Mouse (Mus musculus) hindbrain, postnatal 0 days (tissue): ENCODE results near the gene BC030867. TPM values are rescaled to one million over a fixed set of nuclear protein-coding genes. Genes with fewer than 3 reads are reported as not detected.

ENCODE experiments used
- ATAC-seq: fragments of 200-750 bp; cut with Nextera tagmentation; 2 replicates; pipeline ENCODE4 v1.8.0; 2017; ENCODE audit warnings: mild to moderate bottlenecking, moderate TSS enrichment, moderate library complexity
- DNase-seq: peaks from one replicate; pipeline ENCODE4 v3.0.0-alpha.2; 2015; ENCODE audit warnings: low spot score
- H3K27ac ChIP-seq: fragments of 300-500 bp; sonication (generic); 2 replicates; pipeline ENCODE4 v1.5.1; 2014; ENCODE audit warnings: mild to moderate bottlenecking
- H3K27me3 ChIP-seq: fragments of 300-500 bp; sonication (generic); 2 replicates; pipeline ENCODE4 v1.6.1; 2014; ENCODE audit warnings: low read length, mixed read lengths; ENCODE audit not compliant: insufficient read depth
- H3K36me3 ChIP-seq: fragments of 300-500 bp; sonication (generic); 2 replicates; pipeline ENCODE4 v1.6.1; 2014; ENCODE audit warnings: low read length, mixed read lengths; ENCODE audit not compliant: insufficient read depth
- H3K4me1 ChIP-seq: fragments of 300-500 bp; sonication (generic); 2 replicates; pipeline ENCODE4 v1.6.1; 2014; ENCODE audit warnings: antibody characterized with exemption, low read length, mixed read lengths; ENCODE audit not compliant: insufficient read depth
- H3K4me2 ChIP-seq: fragments of 300-500 bp; sonication (generic); 2 replicates; pipeline ENCODE4 v1.6.1; 2014; ENCODE audit warnings: low read depth, mild to moderate bottlenecking, low read length, moderate library complexity, mixed read lengths
- H3K4me3 ChIP-seq: fragments of 300-500 bp; sonication (generic); 2 replicates; pipeline ENCODE4 v1.5.1; 2014; ENCODE audit warnings: low read length
- H3K9ac ChIP-seq: fragments of 300-500 bp; sonication (generic); replicated peaks from 2 replicates; pipeline ENCODE4 v1.6.1; 2014; ENCODE audit warnings: mild to moderate bottlenecking, low read length, moderate library complexity, mixed read lengths
- H3K9me3 ChIP-seq: fragments of 300-500 bp; sonication (generic); 2 replicates; pipeline ENCODE4 v1.6.1; 2016; ENCODE audit warnings: low read length, mixed read lengths
- CTCF ChIP-seq: IDR thresholded peaks from 2 replicates; pipeline ENCODE4 v1.5.1; 2016; ENCODE audit warnings: antibody characterized with exemption, control low read depth, low read depth
- WGBS: fragments of 180-500 bp; shearing (Covaris S2); extraction: QIAGEN DNeasy Blood & Tissue Kit; methylation state at CpG from one replicate; pipeline ENCODE4 v1.1.7; 2014; 5-methylcytosine and 5-hydroxymethylcytosine counted together
- microRNA-seq, 2 experiments: library from miRNA; unstranded; fragments of <30 nt; microRNA quantifications; one replicate each; pipeline ENCODE4; 2016
- polyA plus RNA-seq: library from polyadenylated mRNA; unstranded; fragments of >200 nt; fragmentation: Nextera tagmentation; extraction: Ambion mirVana; gene quantifications from 2 replicates; pipeline ENCODE4 v1.2.1, GENCODE M21; 2015
- total RNA-seq: library from RNA; depleted of rRNA; stranded (reverse); fragments of >200 nt; gene quantifications from 2 replicates; pipeline ENCODE4 v1.2.3, GENCODE M21; 2014; rRNA removed

BC030867 gene
- total and polyA plus RNA-seq, 2 experiments from 2014 or later: 2.3 to 2.4 TPM

GRCm38 (mm10) chr11:102309821-102310617 lies 61.3 kb downstream of the BC030867 start:
- 92% methylated on average over 22 of the region's 22 CpGs for WGBS
- Histone ChIP-seq H3K36me3 (peaks cover 49% of the 10 kb centered on the region), H3K4me3 (no peak overlapping the region), H3K9ac (no peak overlapping the region), H3K4me2 (no peak overlapping the region), H3K4me1 (no peaks in the 10 kb centered on the region), H3K9me3 (no peaks in the 10 kb centered on the region), H3K27me3 (no peaks in the 10 kb centered on the region), H3K27ac (peak overlapping the region; percentile 16; the same call in 1 of the 2 replicates)
- ATAC-seq (peak; percentile 2; the same call in 1 of the 2 replicates), DNase-seq (no peak)
- TF ChIP-seq CTCF: no peak

GRCm38 (mm10) chr11:102310768-102311695 lies 62.4 kb downstream of the BC030867 start:
- Histone ChIP-seq H3K36me3 (peaks cover 47% of the 10 kb centered on the region), H3K9me3 (no peaks in the 10 kb centered on the region), H3K4me3 (no peak overlapping the region), H3K9ac (no peak overlapping the region), H3K4me2 (no peak overlapping the region), H3K4me1 (0 out of 2 replicates have a peak, but pooled peaks cover 3% of the 10 kb centered on the region), H3K27ac (no peak overlapping the region), H3K27me3 (no peaks in the 10 kb centered on the region)
- DNase-seq (no peak), ATAC-seq (no peak)
- WGBS: 54% methylated on average over 34 of the region's 38 CpGs
- TF ChIP-seq CTCF: no peak

GRCm38 (mm10) chr11:102311966-102312365 lies 63.3 kb downstream of the BC030867 start:
- no peak overlapping the region for H3K27ac ChIP-seq
- no peaks in the 10 kb centered on the region for H3K9me3 ChIP-seq
- DNase-seq (no peak), ATAC-seq (no peak)
- H3K4me1 ChIP-seq: 0 out of 2 replicates have a peak, but pooled peaks cover 7% of the 10 kb centered on the region
- WGBS: 83% methylated on average over 4 of the region's 4 CpGs
- no peak overlapping the region for H3K9ac ChIP-seq
- H3K4me3 ChIP-seq: no peak overlapping the region
- H3K36me3 ChIP-seq: peaks cover 38% of the 10 kb centered on the region
- no peak overlapping the region for H3K4me2 ChIP-seq
- no peak for TF ChIP-seq CTCF
- no peaks in the 10 kb centered on the region for H3K27me3 ChIP-seq

GRCm38 (mm10) chr11:102312586-102312985 lies 63.9 kb downstream of the BC030867 start:
- Histone ChIP-seq H3K36me3 (peaks cover 32% of the 10 kb centered on the region), H3K9ac (no peak overlapping the region)

GRCm38 (mm10) chr11:102314321-102314720 lies 65.6 kb downstream of the BC030867 start:
- 0 out of 2 replicates have a peak, but pooled peaks cover 7% of the 10 kb centered on the region for H3K4me1 ChIP-seq
- H3K4me3 ChIP-seq: no peak overlapping the region
- ATAC-seq: no peak
- no peak for TF ChIP-seq CTCF
- H3K9ac ChIP-seq: no peak overlapping the region
- H3K36me3 ChIP-seq: peaks cover 27% of the 10 kb centered on the region
- no peaks in the 10 kb centered on the region for H3K27me3 ChIP-seq
- no peak for DNase-seq
- WGBS: 91% methylated on average over 12 of the region's 12 CpGs
- H3K27ac ChIP-seq: no peak overlapping the region
- H3K4me2 ChIP-seq: no peak overlapping the region
- H3K9me3 ChIP-seq: no peaks in the 10 kb centered on the region

More at GRCm38 (mm10) chr11:102312586-102312985, 63.9 kb downstream of the BC030867 start:
- no peak for DNase-seq
- no peak overlapping the region for H3K4me3 ChIP-seq
- ATAC-seq: no peak
- H3K9me3 ChIP-seq: no peaks in the 10 kb centered on the region
- 0 out of 2 replicates have a peak, but pooled peaks cover 7% of the 10 kb centered on the region for H3K4me1 ChIP-seq
- TF ChIP-seq CTCF: no peak
- no peak overlapping the region for H3K27ac ChIP-seq
- H3K27me3 ChIP-seq: no peaks in the 10 kb centered on the region
- 82% methylated on average over 6 of the region's 6 CpGs for WGBS
- H3K4me2 ChIP-seq: no peak overlapping the region

Small RNA genes within 50 kb of the gene (microRNA-seq; reads per million reads assigned to microRNA genes)
- 0.18 to 0.72 reads per million in 2 experiments for gene Mir8101

Other genes with a start within 250 kb of the BC030867 start
- 73.5 and 81.3 TPM in 2 replicates for gene Mpp3, start 220.4 kb upstream of the BC030867 start, total RNA-seq
- gene Mpp3, start 220.4 kb upstream of the BC030867 start, polyA plus RNA-seq: 53.8 and 54.1 TPM in 2 replicates
- gene Cd300lg, start 207.4 kb upstream of the BC030867 start, total RNA-seq: 0.05 and 0.29 TPM in 2 replicates
- 0.19 and 0.40 TPM in 2 replicates for gene Cd300lg, start 207.4 kb upstream of the BC030867 start, polyA plus RNA-seq
- gene Mpp2, start 160.4 kb upstream of the BC030867 start, total RNA-seq: 49.0 and 49.9 TPM in 2 replicates
- gene Mpp2, start 160.4 kb upstream of the BC030867 start, polyA plus RNA-seq: 25.5 and 26.0 TPM in 2 replicates
- not detected in 2 replicates for gene Ppy, start 147.6 kb upstream of the BC030867 start, total RNA-seq
- not detected in 2 replicates for gene Ppy, start 147.6 kb upstream of the BC030867 start, polyA plus RNA-seq
- gene Pyy, start 141.1 kb upstream of the BC030867 start, total RNA-seq: 25.8 and 42.9 TPM in 2 replicates
- 5.7 and 9.5 TPM in 2 replicates for gene Pyy, start 141.1 kb upstream of the BC030867 start, polyA plus RNA-seq
- gene Nags, start 103.4 kb upstream of the BC030867 start, total RNA-seq: not detected in 2 replicates
- 0.09 and 0.14 TPM in 2 replicates for gene Nags, start 103.4 kb upstream of the BC030867 start, polyA plus RNA-seq
- gene Tmem101, start 92.5 kb upstream of the BC030867 start, total RNA-seq: 37.4 and 45.4 TPM in 2 replicates
- 40.6 and 42.5 TPM in 2 replicates for gene Tmem101, start 92.5 kb upstream of the BC030867 start, polyA plus RNA-seq
- gene Lsm12, start 63.6 kb upstream of the BC030867 start, total RNA-seq: 65.7 and 167 TPM in 2 replicates
- gene Lsm12, start 63.6 kb upstream of the BC030867 start, polyA plus RNA-seq: 147 and 153 TPM in 2 replicates
- 67.5 and 70.1 TPM in 2 replicates for gene G6pc3, start 59.3 kb upstream of the BC030867 start, total RNA-seq
- gene G6pc3, start 59.3 kb upstream of the BC030867 start, polyA plus RNA-seq: 43.8 and 46.2 TPM in 2 replicates
- gene Hdac5, start 18.7 kb upstream of the BC030867 start, total RNA-seq: 212 and 350 TPM in 2 replicates
- 61.2 and 61.9 TPM in 2 replicates for gene Hdac5, start 18.7 kb upstream of the BC030867 start, polyA plus RNA-seq
- 2.2 and 2.6 TPM in 2 replicates for gene Asb16, start 19.9 kb downstream of the BC030867 start, total RNA-seq
- 0.29 and 0.41 TPM in 2 replicates for gene Asb16, start 19.9 kb downstream of the BC030867 start, polyA plus RNA-seq
- gene Tmub2, start 36.0 kb downstream of the BC030867 start, total RNA-seq: 81.8 and 92.7 TPM in 2 replicates
- gene Tmub2, start 36.0 kb downstream of the BC030867 start, polyA plus RNA-seq: 71.0 and 72.2 TPM in 2 replicates
- gene Atxn7l3, start 47.7 kb downstream of the BC030867 start, total RNA-seq: 146 and 149 TPM in 2 replicates
- gene Atxn7l3, start 47.7 kb downstream of the BC030867 start, polyA plus RNA-seq: 22.8 and 23.7 TPM in 2 replicates
- gene Ubtf, start 70.9 kb downstream of the BC030867 start, total RNA-seq: 53.7 and 63.7 TPM in 2 replicates
- 74.6 and 76.1 TPM in 2 replicates for gene Ubtf, start 70.9 kb downstream of the BC030867 start, polyA plus RNA-seq
- gene Slc4a1, start 117.3 kb downstream of the BC030867 start, total RNA-seq: 0.22 and 0.84 TPM in 2 replicates
- 0.48 and 0.54 TPM in 2 replicates for gene Slc4a1, start 117.3 kb downstream of the BC030867 start, polyA plus RNA-seq
- gene Rundc3a, start 144.5 kb downstream of the BC030867 start, total RNA-seq: 310 and 349 TPM in 2 replicates
- 114 and 125 TPM in 2 replicates for gene Rundc3a, start 144.5 kb downstream of the BC030867 start, polyA plus RNA-seq
- gene Slc25a39, start 159.1 kb downstream of the BC030867 start, total RNA-seq: 169 and 194 TPM in 2 replicates
- 165 and 176 TPM in 2 replicates for gene Slc25a39, start 159.1 kb downstream of the BC030867 start, polyA plus RNA-seq
- 85.6 and 98.5 TPM in 2 replicates for gene Grn, start 181.4 kb downstream of the BC030867 start, total RNA-seq
- gene Grn, start 181.4 kb downstream of the BC030867 start, polyA plus RNA-seq: 98.4 and 104 TPM in 2 replicates
- 546 and 699 TPM in 2 replicates for gene Fam171a2, start 198.8 kb downstream of the BC030867 start, total RNA-seq
- gene Fam171a2, start 198.8 kb downstream of the BC030867 start, polyA plus RNA-seq: 20.6 and 21.0 TPM in 2 replicates
- 3.5 and 5.6 TPM in 2 replicates for gene Itga2b, start 221.2 kb downstream of the BC030867 start, total RNA-seq
- gene Itga2b, start 221.2 kb downstream of the BC030867 start, polyA plus RNA-seq: 13.7 and 14.2 TPM in 2 replicates